Mouse (Mus musculus) bone marrow macrophage, adult 2 months (primary cell): Measurements from ENCODE around the gene Prkca. TPM values are rescaled to one million over a fixed set of nuclear protein-coding genes. Genes with fewer than 3 reads are reported as not detected.

Source experiments
- H3K27ac ChIP-seq: 2 replicates; pipeline ENCODE4 v1.5.1; 2012; ENCODE audit warnings: low read depth, low read length; ENCODE audit not compliant: insufficient read depth
- H3K4me1 ChIP-seq: 2 replicates; pipeline ENCODE4 v1.6.1; 2012; ENCODE audit warnings: low read length; ENCODE audit not compliant: control insufficient read depth, insufficient read depth
- H3K4me3 ChIP-seq: 2 replicates; pipeline ENCODE4 v1.5.1; 2012; ENCODE audit warnings: mild to moderate bottlenecking, low read length, moderate library complexity; ENCODE audit not compliant: insufficient read depth
- CTCF ChIP-seq: IDR thresholded peaks from 2 replicates; pipeline ENCODE4 v1.5.1; 2012; ENCODE audit warnings: low read depth, mild to moderate bottlenecking, low read length, moderate library complexity
- POLR2A ChIP-seq: IDR thresholded peaks from 2 replicates; pipeline ENCODE4 v1.6.1; 2012; ENCODE audit warnings: mild to moderate bottlenecking, low read depth, low read length, borderline replicate concordance
- polyA plus RNA-seq: library from polyadenylated mRNA; stranded (reverse); fragments of >200 nt; gene quantifications from 2 replicates; pipeline ENCODE4 v1.2.4, GENCODE M21; 2012; ENCODE audit not compliant: missing spikeins, insufficient read depth, insufficient read length

Gene Prkca
- polyA plus RNA-seq, 1 experiment: 1.0 TPM

DNA sequence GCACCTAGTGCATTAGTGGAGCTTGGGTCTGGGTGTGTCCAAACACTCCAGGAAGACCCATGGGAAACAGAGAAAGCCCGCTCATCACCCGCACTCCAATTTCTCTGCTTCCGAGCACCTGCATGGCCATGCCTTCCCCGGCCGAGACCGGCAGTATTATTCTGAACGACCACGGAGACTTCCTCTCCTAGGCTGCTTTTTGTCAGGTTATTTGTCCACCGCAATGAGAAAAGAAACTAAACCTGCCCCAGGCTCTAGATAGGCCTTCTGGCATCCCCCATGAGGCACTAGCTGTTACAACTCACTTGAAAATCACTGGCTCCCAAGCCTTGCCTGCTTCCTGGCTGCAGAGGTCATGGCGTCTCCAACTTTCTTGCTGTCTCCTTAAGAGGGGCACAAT is 307.4 kb downstream of the Prkca start:
- peaks cover 11% of the 10 kb centered on the region for H3K4me1 ChIP-seq
- TF ChIP-seq CTCF (no peak), POLR2A (no peak)
- no peak overlapping the region for H3K4me3 ChIP-seq
- H3K27ac ChIP-seq: no peak overlapping the region

DNA sequence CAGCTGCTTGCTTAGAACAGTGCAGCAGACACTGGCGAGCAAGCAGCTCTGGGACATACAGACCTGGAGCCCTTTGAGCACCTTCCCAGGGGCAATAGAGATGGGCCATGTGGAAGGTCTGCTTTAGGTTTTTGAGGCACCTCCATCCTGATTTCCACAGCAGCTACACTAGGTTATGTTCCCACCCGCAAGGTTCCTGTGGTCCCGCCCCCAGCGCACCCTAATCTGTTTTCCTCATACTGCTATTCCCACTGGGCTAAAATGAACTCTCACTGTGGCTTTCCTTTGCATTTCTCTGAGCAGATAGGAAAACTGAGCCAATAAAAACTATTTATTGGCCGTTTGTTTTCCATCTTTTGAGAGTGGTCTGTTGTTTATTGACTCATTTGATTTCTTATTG is 308.0 kb downstream of the Prkca start:
- H3K27ac ChIP-seq: no peak overlapping the region
- H3K4me3 ChIP-seq: no peak overlapping the region
- TF ChIP-seq CTCF (no peak), POLR2A (no peak)
- H3K4me1 ChIP-seq: peaks cover 11% of the 10 kb centered on the region

GRCm38 (mm10) chr11:108034376-108034775 is 309.4 kb downstream of the Prkca start:
- no peak overlapping the region for H3K27ac ChIP-seq
- H3K4me3 ChIP-seq: no peak overlapping the region
- H3K4me1 ChIP-seq: peaks cover 11% of the 10 kb centered on the region
- TF ChIP-seq POLR2A (no peak), CTCF (no peak)

GRCm38 (mm10) chr11:108032568-108032967 is 311.2 kb downstream of the Prkca start:
- no peak overlapping the region for H3K4me3 ChIP-seq
- peaks cover 11% of the 10 kb centered on the region for H3K4me1 ChIP-seq
- TF ChIP-seq CTCF (no peak), POLR2A (no peak)
- no peak overlapping the region for H3K27ac ChIP-seq

DNA sequence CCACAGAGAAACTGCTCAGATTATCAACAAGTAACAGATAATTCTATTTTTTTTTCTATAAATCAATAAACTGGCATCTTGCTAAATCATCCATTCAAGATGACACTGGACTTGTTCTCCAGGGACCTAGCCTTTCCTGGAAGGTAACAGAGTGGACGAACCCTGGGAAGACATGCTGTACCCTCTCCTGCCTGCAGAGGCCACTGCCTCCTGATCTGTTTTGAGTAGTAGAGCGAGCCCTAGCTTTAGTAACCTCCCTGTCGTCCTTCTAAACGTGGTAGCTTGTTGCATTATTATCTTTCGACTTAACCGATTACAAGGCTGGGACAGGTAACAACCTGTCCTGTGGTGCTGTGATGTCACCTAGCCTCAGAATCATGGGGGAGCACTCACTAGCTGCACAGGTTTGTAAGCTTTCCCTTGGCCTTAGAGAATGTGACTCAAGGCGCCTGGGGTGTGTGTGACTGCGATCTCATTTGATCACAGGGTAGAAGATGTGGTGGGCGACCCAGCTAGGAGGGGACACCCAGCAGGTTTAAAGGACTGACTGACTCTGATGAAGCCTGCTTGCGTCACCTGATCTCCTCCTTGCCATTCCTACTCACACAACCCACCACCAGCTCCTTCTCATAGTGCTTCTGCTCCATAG is 312.6 kb downstream of the Prkca start:
- Histone ChIP-seq H3K4me3 (no peak overlapping the region), H3K27ac (no peak overlapping the region), H3K4me1 (peaks cover 11% of the 10 kb centered on the region)
- TF ChIP-seq CTCF: 0 out of 2 replicates have a peak, but pooled peaks have one; percentile 16
- TF ChIP-seq POLR2A: no peak

GRCm38 (mm10) chr11:108029321-108029720 is 314.4 kb downstream of the Prkca start:
- Histone ChIP-seq H3K4me1 (peaks cover 11% of the 10 kb centered on the region), H3K4me3 (no peak overlapping the region), H3K27ac (no peak overlapping the region)
- no peak for TF ChIP-seq POLR2A
- TF ChIP-seq CTCF: no peak

DNA sequence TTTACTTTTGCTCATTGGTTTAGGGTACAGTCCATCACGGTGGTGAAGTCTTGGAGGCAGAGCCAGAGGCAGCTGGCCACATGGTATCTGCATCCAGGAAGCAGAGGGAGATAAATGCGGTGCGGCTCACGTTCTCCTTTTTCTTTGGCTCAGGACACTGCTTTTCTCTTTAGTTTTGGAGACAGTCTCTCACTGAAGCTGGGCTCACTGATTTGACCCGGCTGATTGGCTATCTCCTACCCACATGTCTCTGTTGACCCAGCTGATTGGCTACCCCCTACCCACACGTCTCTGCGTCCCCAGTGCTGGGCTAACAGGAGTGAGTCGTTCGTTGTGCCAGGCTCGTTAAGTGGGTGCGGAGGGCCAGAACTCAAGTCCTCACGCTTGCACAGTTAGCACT is 315.3 kb downstream of the Prkca start:
- H3K4me3 ChIP-seq: no peak overlapping the region
- H3K4me1 ChIP-seq: peaks cover 11% of the 10 kb centered on the region
- H3K27ac ChIP-seq: no peak overlapping the region
- TF ChIP-seq CTCF (no peak), POLR2A (no peak)

DNA sequence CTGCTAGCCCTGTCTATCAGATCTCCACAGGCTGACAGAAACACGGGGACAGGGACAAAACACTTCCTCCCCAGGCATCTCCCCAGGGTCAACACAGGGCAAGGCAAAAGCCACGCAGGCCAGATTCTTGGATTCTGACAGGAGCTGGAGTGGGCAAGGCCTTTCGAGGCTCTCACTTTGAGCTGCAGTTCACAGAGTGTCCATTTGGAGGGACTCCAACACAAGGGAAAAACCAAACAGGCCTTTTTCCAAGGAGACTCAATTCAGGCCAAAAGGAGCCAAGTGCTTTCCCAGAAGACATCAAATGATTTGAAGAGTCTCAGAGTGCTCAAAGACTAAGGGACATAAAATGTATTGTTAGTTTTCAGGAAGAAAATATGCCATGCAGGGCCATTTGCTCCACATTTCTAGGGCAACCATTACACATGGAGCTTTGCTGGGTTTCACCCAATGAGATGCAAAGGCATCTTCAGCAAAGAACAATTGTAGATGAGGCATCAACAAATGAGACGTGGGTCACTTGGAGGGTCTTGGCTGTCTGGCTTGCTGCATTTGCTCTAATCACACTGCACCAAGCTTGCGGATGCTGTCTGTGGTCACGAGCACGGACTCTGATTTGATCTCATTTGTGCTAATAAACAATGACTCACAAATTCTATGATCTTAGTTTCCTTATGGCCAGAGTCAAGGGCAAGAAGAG is 317.9 kb downstream of the Prkca start:
- TF ChIP-seq POLR2A (no peak), CTCF (no peak)
- H3K4me3 ChIP-seq: no peak overlapping the region

DNA sequence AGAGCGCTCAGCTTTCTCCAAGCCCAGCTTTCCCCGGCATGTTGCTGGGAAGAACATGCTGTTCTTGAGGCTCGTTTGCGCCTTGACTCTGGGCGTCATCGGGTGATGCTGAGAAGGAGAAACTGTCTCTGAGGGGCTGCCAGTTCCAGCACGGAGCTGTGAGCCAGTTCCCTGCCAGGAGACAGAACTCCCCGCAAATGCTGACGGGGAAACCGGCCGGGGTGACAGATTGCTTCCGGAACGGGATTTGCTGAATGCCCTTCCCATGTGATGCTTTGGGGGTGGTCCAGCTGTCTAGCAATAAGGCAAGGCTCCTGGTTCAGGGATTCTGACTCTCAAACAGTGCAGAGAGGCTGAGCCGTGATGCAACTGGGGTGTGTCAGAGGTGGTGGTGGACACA is 320.5 kb downstream of the Prkca start:
- Histone ChIP-seq H3K4me3 (no peak overlapping the region), H3K27ac (no peak overlapping the region), H3K4me1 (no peaks in the 10 kb centered on the region)
- TF ChIP-seq CTCF: no peak
- no peak for TF ChIP-seq POLR2A

More for the DNA sequence above, 317.9 kb downstream of the Prkca start:
- Histone ChIP-seq H3K4me1 (no peaks in the 10 kb centered on the region), H3K27ac (no peak overlapping the region)

GRCm38 (mm10) chr11:108020889-108021288 is 322.8 kb downstream of the Prkca start:
- no peak overlapping the region for H3K27ac ChIP-seq
- H3K4me1 ChIP-seq: no peaks in the 10 kb centered on the region
- H3K4me3 ChIP-seq: no peak overlapping the region
- TF ChIP-seq CTCF (no peak), POLR2A (no peak)
